Mouse (Mus musculus): ENCODE results near the gene Plekhm2. TPM values are rescaled to one million over a fixed set of nuclear protein-coding genes. Genes with fewer than 3 reads are reported as not detected.

The Plekhm2 gene
- polyA plus RNA-seq, 1 experiment from 2014 or later, result 3.5 TPM

GRCm38 (mm10) chr4:141653044-141653443, 11.7 kb downstream of the Plekhm2 start:
- no peak for TF ChIP-seq CTCF (IDR thresholded peaks at IDR 0.05; ENCODE audit: low read depth)
- TF ChIP-seq EP300 (optimal IDR thresholded peaks at IDR 0.05), result no peak
- ATAC-seq (ENCODE audit: low FRiP score, low TSS enrichment) (no peak), DNase-seq (ENCODE audit: low spot score) (no peak)
- no peaks in the 10 kb centered on the region for H3K4me1 ChIP-seq (replicated peaks; ENCODE audit: control insufficient read depth, insufficient read depth)
- no peak overlapping the region for H3K9ac ChIP-seq (ENCODE audit: low read length)
- H3K4me2 ChIP-seq (replicated peaks; ENCODE audit: low read depth), result no peak overlapping the region
- peaks cover 4% of the 10 kb centered on the region; the same call in 1 of the 2 replicates for H3K36me3 ChIP-seq (ENCODE audit: control insufficient read depth, insufficient read depth, low read length)
- no peak overlapping the region for H3K27ac ChIP-seq (replicated peaks)
- H3K4me3 ChIP-seq (ENCODE audit: low read depth, low read length), result no peak overlapping the region
- no peaks in the 10 kb centered on the region for H3K27me3 ChIP-seq (ENCODE audit: control insufficient read depth, insufficient read depth, low read length)
- H3K9me3 ChIP-seq (ENCODE audit: control insufficient read depth, low read length), result no peaks in the 10 kb centered on the region
- 76% methylated on average over 8 of the region's 8 CpGs for WGBS

- WGBS, result 83% methylated on average over 10 of the region's 10 CpGs
- DNase-seq (ENCODE audit: low spot score) (no peak), ATAC-seq (ENCODE audit: low FRiP score, low TSS enrichment) (no peak)
- peaks cover 4% of the 10 kb centered on the region; the same call in 1 of the 2 replicates for H3K36me3 ChIP-seq (ENCODE audit: control insufficient read depth, insufficient read depth, low read length)
- H3K4me1 ChIP-seq (replicated peaks; ENCODE audit: control insufficient read depth, insufficient read depth), result no peaks in the 10 kb centered on the region
- no peaks in the 10 kb centered on the region for H3K9me3 ChIP-seq (ENCODE audit: control insufficient read depth, low read length)
- 0 out of 2 replicates have a peak overlapping the region, but pooled peaks have one; percentile 24 for H3K27ac ChIP-seq (replicated peaks)
- H3K4me2 ChIP-seq (replicated peaks; ENCODE audit: low read depth), result no peak overlapping the region
- TF ChIP-seq EP300 (optimal IDR thresholded peaks at IDR 0.05) (no peak), CTCF (IDR thresholded peaks at IDR 0.05; ENCODE audit: low read depth) (no peak)
- no peaks in the 10 kb centered on the region for H3K27me3 ChIP-seq (ENCODE audit: control insufficient read depth, insufficient read depth, low read length)
- no peak overlapping the region for H3K9ac ChIP-seq (ENCODE audit: low read length)
- no peak overlapping the region for H3K4me3 ChIP-seq (ENCODE audit: low read depth, low read length)
These were observed 12.8 kb downstream of the Plekhm2 start for GRCm38 (mm10) chr4:141651944-141652343.

GRCm38 (mm10) chr4:141651286-141651685, 13.4 kb downstream of the Plekhm2 start:
- Histone ChIP-seq H3K4me3 (ENCODE audit: low read depth, low read length) (no peak overlapping the region), H3K27me3 (ENCODE audit: control insufficient read depth, insufficient read depth, low read length) (no peaks in the 10 kb centered on the region), H3K9ac (ENCODE audit: low read length) (no peak overlapping the region), H3K4me1 (replicated peaks; ENCODE audit: control insufficient read depth, insufficient read depth) (no peaks in the 10 kb centered on the region), H3K4me2 (replicated peaks; ENCODE audit: low read depth) (no peak overlapping the region), H3K36me3 (ENCODE audit: control insufficient read depth, insufficient read depth, low read length) (peaks cover 4% of the 10 kb centered on the region; the same call in 1 of the 2 replicates), H3K27ac (replicated peaks) (0 out of 2 replicates have a peak overlapping the region, but pooled peaks have one; percentile 24), H3K9me3 (ENCODE audit: control insufficient read depth, low read length) (no peaks in the 10 kb centered on the region)
- 85% methylated on average over 6 of the region's 6 CpGs for WGBS
- no peak for TF ChIP-seq CTCF (IDR thresholded peaks at IDR 0.05; ENCODE audit: low read depth)
- no peak for TF ChIP-seq EP300 (optimal IDR thresholded peaks at IDR 0.05)
- DNase-seq (ENCODE audit: low spot score) (no peak), ATAC-seq (ENCODE audit: low FRiP score, low TSS enrichment) (no peak)

GRCm38 (mm10) chr4:141649244-141649643, 15.5 kb downstream of the Plekhm2 start:
- H3K27me3 ChIP-seq (ENCODE audit: control insufficient read depth, insufficient read depth, low read length), result no peaks in the 10 kb centered on the region
- no peak overlapping the region for H3K9ac ChIP-seq (ENCODE audit: low read length)
- ATAC-seq (ENCODE audit: low FRiP score, low TSS enrichment) (no peak), DNase-seq (ENCODE audit: low spot score) (no peak)
- 76% methylated on average over 6 of the region's 6 CpGs for WGBS
- no peak overlapping the region for H3K4me2 ChIP-seq (replicated peaks; ENCODE audit: low read depth)
- no peak overlapping the region for H3K27ac ChIP-seq (replicated peaks)
- H3K4me1 ChIP-seq (replicated peaks; ENCODE audit: control insufficient read depth, insufficient read depth), result no peaks in the 10 kb centered on the region
- no peak for TF ChIP-seq CTCF (IDR thresholded peaks at IDR 0.05; ENCODE audit: low read depth)
- no peak for TF ChIP-seq EP300 (optimal IDR thresholded peaks at IDR 0.05)
- no peaks in the 10 kb centered on the region for H3K9me3 ChIP-seq (ENCODE audit: control insufficient read depth, low read length)
- H3K36me3 ChIP-seq (ENCODE audit: control insufficient read depth, insufficient read depth, low read length), result peaks cover 4% of the 10 kb centered on the region; the same call in 1 of the 2 replicates
- H3K4me3 ChIP-seq (ENCODE audit: low read depth, low read length), result no peak overlapping the region

GRCm38 (mm10) chr4:141648262-141648661, 16.4 kb downstream of the Plekhm2 start:
- Histone ChIP-seq H3K4me1 (replicated peaks; ENCODE audit: control insufficient read depth, insufficient read depth) (no peaks in the 10 kb centered on the region), H3K9ac (ENCODE audit: low read length) (no peak overlapping the region), H3K27ac (replicated peaks) (no peak overlapping the region), H3K4me2 (replicated peaks; ENCODE audit: low read depth) (no peak overlapping the region), H3K9me3 (ENCODE audit: control insufficient read depth, low read length) (no peaks in the 10 kb centered on the region), H3K27me3 (ENCODE audit: control insufficient read depth, insufficient read depth, low read length) (no peaks in the 10 kb centered on the region), H3K4me3 (ENCODE audit: low read depth, low read length) (no peak overlapping the region), H3K36me3 (ENCODE audit: control insufficient read depth, insufficient read depth, low read length) (peaks cover 4% of the 10 kb centered on the region; the same call in 1 of the 2 replicates)
- TF ChIP-seq EP300 (optimal IDR thresholded peaks at IDR 0.05) (no peak), CTCF (IDR thresholded peaks at IDR 0.05; ENCODE audit: low read depth) (no peak)
- DNase-seq (ENCODE audit: low spot score), result no peak
- ATAC-seq (ENCODE audit: low FRiP score, low TSS enrichment), result no peak
- 89% methylated on average over 5 of the region's 5 CpGs for WGBS

GRCm38 (mm10) chr4:141647187-141647586, 17.5 kb downstream of the Plekhm2 start:
- ATAC-seq (ENCODE audit: low FRiP score, low TSS enrichment) (no peak), DNase-seq (ENCODE audit: low spot score) (no peak)
- Histone ChIP-seq H3K27ac (replicated peaks) (no peak overlapping the region), H3K4me1 (replicated peaks; ENCODE audit: control insufficient read depth, insufficient read depth) (no peaks in the 10 kb centered on the region), H3K27me3 (ENCODE audit: control insufficient read depth, insufficient read depth, low read length) (no peaks in the 10 kb centered on the region), H3K4me2 (replicated peaks; ENCODE audit: low read depth) (no peak overlapping the region), H3K9me3 (ENCODE audit: control insufficient read depth, low read length) (no peaks in the 10 kb centered on the region), H3K4me3 (ENCODE audit: low read depth, low read length) (no peak overlapping the region), H3K9ac (ENCODE audit: low read length) (no peak overlapping the region), H3K36me3 (ENCODE audit: control insufficient read depth, insufficient read depth, low read length) (peaks cover 6% of the 10 kb centered on the region)
- no peak for TF ChIP-seq CTCF (IDR thresholded peaks at IDR 0.05; ENCODE audit: low read depth)
- TF ChIP-seq EP300 (optimal IDR thresholded peaks at IDR 0.05), result no peak
- 94% methylated on average over 3 of the region's 3 CpGs for WGBS

Measured in stomach, postnatal 0 days (tissue).